Mouse (Mus musculus): ENCODE data around the gene Sec61a1. TPM values are rescaled to one million over a fixed set of nuclear protein-coding genes. Genes with fewer than 3 reads are reported as not detected.

Sec61a1 gene
- polyA plus RNA-seq, 1 experiment from 2014 or later, result 235 TPM

- Histone ChIP-seq H3K9me3 (no peaks in the 10 kb centered on the region), H3K4me3 (no peak overlapping the region), H3K36me3 (peaks cover 69% of the 10 kb centered on the region), H3K4me1 (peaks cover 32% of the 10 kb centered on the region), H3K27ac (no peak overlapping the region; the same call in 1 of the 2 replicates), H3K27me3 (ENCODE audit: insufficient read depth, poor library complexity, severe bottlenecking) (no peaks in the 10 kb centered on the region)
- no peak for DNase-seq (ENCODE audit: low spot score)
- WGBS, result 92% methylated on average over 4 of the region's 4 CpGs
Measured at GRCm38 (mm10) chr6:88503044-88503443, 15.7 kb downstream of the Sec61a1 start.

DNA sequence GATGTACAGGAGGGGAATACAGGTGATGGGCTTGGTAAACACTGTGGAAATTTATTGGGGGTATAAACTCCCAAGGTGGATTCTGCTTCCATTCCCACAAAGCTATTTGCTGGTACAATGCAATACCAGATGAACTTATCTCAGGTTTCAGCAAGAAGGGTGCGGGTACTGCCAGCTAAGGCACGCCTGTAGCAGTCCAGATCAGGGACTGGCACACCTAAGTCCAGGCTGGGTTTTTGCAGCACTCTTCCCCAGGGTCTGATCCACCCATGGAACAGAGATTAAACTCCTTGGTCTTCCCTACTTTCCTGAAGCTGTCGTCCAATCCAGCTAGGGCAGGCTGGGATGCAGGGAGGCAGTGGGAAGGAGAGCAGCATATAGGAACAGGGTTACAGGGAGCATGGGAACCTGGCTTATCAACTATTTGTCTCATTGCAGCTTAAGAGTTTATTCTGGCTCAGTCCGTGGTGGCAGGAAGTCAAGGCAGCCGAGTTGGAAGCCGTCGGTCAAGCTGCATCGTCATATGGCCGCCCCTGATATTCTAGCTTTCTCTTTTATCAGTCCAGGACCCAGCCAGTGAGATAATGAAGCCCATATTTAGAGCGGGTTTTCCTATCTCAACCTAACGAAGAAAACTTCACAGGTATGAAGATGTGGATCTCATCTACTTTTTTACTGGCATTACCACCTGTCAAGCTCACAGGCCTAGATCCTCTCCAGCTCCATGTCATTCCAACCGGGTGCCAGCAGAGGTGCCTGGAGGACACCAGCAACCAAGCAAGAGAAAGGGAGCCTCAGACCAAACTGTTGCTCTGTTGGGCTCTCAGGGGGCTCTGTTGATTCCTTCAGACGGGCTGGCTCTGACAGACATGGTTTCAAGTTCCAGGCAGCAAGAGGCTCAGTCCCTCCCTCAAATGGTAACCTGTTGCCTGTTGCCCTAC, 16.4 kb downstream of the Sec61a1 start:
- 41% methylated on average over 13 of the region's 13 CpGs for WGBS

GRCm38 (mm10) chr6:88500405-88500767, 18.3 kb downstream of the Sec61a1 start:
- Histone ChIP-seq H3K9me3 (no peaks in the 10 kb centered on the region), H3K4me3 (peak overlapping the region; percentile 66), H3K36me3 (peaks cover 67% of the 10 kb centered on the region), H3K27me3 (ENCODE audit: insufficient read depth, poor library complexity, severe bottlenecking) (no peaks in the 10 kb centered on the region), H3K27ac (peak overlapping the region; percentile 80), H3K4me1 (peaks cover 32% of the 10 kb centered on the region)
- DNase-seq (ENCODE audit: low spot score), result no peak
- WGBS, result 4% methylated on average over 3 of the region's 3 CpGs

More for the DNA sequence above, 16.4 kb downstream of the Sec61a1 start:
- Histone ChIP-seq H3K9me3 (no peaks in the 10 kb centered on the region), H3K36me3 (peaks cover 69% of the 10 kb centered on the region), H3K4me1 (peaks cover 32% of the 10 kb centered on the region), H3K27ac (peak overlapping the region; percentile 37; the same call in 1 of the 2 replicates), H3K4me3 (no peak overlapping the region), H3K27me3 (ENCODE audit: insufficient read depth, poor library complexity, severe bottlenecking) (no peaks in the 10 kb centered on the region)
- DNase-seq (ENCODE audit: low spot score), result no peak

DNA sequence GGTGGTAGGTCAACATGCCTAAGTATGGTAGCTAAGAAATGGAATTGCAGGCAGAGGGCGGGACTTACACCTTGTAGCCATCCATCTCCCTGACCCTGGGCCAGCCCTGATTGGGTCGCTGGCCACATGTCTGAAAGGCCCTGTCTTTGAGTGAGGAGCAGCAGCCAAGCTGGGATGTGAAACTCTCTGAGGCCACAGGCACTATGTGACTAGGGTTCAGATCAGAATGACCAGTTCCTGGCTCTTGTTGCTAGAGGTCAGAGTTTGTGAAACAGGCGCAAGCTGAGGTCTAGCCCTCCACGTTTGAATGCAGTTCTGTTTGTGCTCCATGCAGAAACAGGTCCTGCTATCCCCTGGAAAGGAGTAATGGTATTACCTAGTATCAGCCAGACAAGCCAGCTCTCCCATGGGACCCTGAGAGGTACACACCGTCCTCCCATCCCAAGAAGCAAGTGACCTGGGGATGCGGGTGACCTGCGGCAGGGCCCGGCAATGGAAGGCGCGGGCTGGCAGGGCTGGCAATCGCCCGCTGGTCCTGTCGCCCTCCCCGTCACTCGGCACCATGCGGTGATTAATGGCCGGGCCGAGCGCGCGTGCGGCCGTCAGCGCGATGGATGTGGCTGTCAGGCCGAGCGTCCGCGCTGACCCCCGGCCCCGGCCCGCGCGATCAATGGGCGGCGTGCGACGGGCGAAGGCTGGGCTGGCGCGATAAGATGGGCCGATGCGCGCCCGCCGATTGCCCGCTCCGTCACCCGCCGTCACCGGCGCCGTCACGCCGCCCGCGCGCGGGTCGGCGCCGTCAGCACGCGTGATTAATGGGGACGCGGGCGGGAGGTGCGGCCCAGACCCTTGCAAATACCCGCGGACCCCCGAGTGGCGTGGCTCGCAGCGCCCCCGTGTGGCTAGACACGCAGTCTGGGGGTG, 19.0 kb downstream of the Sec61a1 start:
- peaks cover 32% of the 10 kb centered on the region for H3K4me1 ChIP-seq
- WGBS, result 2% methylated on average over 76 of the region's 76 CpGs
- H3K9me3 ChIP-seq, result no peaks in the 10 kb centered on the region
- H3K4me3 ChIP-seq, result peak overlapping the region; percentile 66
- H3K27ac ChIP-seq, result peak overlapping the region; percentile 80
- DNase-seq (ENCODE audit: low spot score), result no peak
- H3K27me3 ChIP-seq (ENCODE audit: insufficient read depth, poor library complexity, severe bottlenecking), result no peaks in the 10 kb centered on the region
- peaks cover 62% of the 10 kb centered on the region for H3K36me3 ChIP-seq

- H3K4me1 ChIP-seq, result 0 out of 2 replicates have a peak, but pooled peaks cover 2% of the 10 kb centered on the region
- H3K27me3 ChIP-seq (ENCODE audit: insufficient read depth, poor library complexity, severe bottlenecking), result no peaks in the 10 kb centered on the region
- H3K4me3 ChIP-seq, result no peak overlapping the region
- H3K27ac ChIP-seq, result no peak overlapping the region
- peaks cover 73% of the 10 kb centered on the region for H3K36me3 ChIP-seq
- WGBS, result 88% methylated on average over 6 of the region's 6 CpGs
- no peak for DNase-seq (ENCODE audit: low spot score)
- H3K9me3 ChIP-seq, result no peaks in the 10 kb centered on the region
Measured at GRCm38 (mm10) chr6:88493712-88494111, 25.0 kb downstream of the Sec61a1 start.

DNA sequence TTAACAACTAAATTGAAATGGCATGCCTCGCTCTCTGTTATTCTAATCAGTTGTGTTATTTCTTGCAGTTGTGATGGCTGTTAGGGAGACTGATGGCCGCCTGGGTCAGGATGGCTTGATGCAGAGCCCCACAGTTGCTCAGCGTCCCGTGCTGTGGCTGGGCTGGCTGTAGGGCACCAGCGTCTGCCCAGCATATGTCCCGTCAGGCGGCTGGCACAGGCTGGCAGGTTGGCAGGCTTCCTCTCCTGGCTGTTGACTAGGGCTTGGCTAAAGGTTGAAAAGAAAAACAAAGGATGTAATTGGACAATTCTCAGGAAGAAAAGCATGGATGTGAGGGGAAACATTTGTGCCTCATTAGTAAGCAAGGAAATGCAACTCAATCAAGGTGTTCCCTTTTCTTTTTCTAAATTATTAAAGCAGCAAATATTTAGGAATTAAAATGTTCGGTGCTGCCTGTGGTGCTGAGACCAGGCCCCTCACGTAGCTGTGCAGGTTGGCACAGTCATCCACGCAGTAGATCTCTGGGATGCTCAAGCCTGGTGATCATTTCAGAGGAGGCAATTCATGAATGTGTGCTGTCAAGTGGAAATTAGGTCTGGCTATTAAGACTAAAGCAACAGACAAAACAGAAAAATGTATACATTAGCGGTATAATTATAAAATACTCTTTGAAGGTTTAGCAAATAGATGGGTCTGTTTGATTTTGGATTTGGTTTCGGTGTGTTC, 27.9 kb downstream of the Sec61a1 start:
- H3K36me3 ChIP-seq, result peaks cover 73% of the 10 kb centered on the region
- WGBS, result 94% methylated on average over 12 of the region's 12 CpGs
- no peak overlapping the region for H3K4me3 ChIP-seq
- no peaks in the 10 kb centered on the region for H3K27me3 ChIP-seq (ENCODE audit: insufficient read depth, poor library complexity, severe bottlenecking)
- H3K27ac ChIP-seq, result no peak overlapping the region
- no peaks in the 10 kb centered on the region for H3K9me3 ChIP-seq
- no peak for DNase-seq (ENCODE audit: low spot score)
- 0 out of 2 replicates have a peak, but pooled peaks cover 3% of the 10 kb centered on the region for H3K4me1 ChIP-seq

DNA sequence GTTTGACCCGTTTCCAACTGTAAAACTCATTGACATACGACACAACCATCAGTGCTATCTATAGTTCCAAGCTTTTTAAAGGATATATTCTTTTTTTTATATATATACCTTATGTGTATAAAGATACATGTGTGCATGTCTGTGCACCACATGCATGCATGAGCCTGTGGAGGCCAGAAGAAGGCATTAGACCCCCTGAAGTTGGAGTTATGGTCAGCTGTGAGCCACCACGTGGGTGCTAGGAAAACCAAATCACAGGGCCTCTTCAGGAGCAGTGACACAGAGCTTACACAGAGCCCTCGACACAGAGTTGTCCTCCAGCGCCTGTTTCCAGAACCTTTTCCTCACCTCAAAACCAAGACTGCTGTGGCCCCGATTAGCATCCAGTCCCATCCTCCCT, 28.9 kb downstream of the Sec61a1 start:
- Histone ChIP-seq H3K36me3 (peaks cover 77% of the 10 kb centered on the region), H3K4me3 (no peak overlapping the region), H3K27me3 (ENCODE audit: insufficient read depth, poor library complexity, severe bottlenecking) (no peaks in the 10 kb centered on the region), H3K9me3 (no peaks in the 10 kb centered on the region), H3K27ac (no peak overlapping the region), H3K4me1 (0 out of 2 replicates have a peak, but pooled peaks cover 3% of the 10 kb centered on the region)
- 87% methylated on average over 6 of the region's 6 CpGs for WGBS
- DNase-seq (ENCODE audit: low spot score), result no peak

DNA sequence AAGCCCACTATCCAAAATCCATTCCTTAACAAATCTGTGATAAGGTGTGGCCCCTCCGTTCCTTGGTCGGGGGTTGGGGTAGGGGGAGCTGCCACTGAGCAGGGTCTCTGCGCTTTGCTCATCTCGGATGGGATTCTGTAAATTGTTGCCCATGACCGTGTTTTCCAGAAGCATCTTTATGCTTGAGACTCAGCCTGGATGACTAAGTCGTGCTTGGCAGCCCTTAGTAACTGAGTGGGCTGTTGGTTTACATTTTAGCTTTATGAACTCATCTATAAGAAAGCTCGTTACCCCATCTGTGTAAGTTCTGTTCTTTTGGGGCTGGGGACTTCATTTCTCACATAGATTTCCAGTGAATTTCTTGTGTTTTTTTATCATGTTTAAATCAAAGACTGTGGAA, 29.7 kb downstream of the Sec61a1 start:
- 83% methylated on average over 7 of the region's 7 CpGs for WGBS
- peaks cover 83% of the 10 kb centered on the region for H3K36me3 ChIP-seq
- DNase-seq (ENCODE audit: low spot score), result no peak

GRCm38 (mm10) chr6:88486893-88487292, 31.8 kb downstream of the Sec61a1 start:
- Histone ChIP-seq H3K9me3 (no peaks in the 10 kb centered on the region), H3K36me3 (peaks cover 83% of the 10 kb centered on the region), H3K4me3 (no peak overlapping the region), H3K27ac (no peak overlapping the region), H3K4me1 (0 out of 2 replicates have a peak, but pooled peaks cover 3% of the 10 kb centered on the region), H3K27me3 (ENCODE audit: insufficient read depth, poor library complexity, severe bottlenecking) (no peaks in the 10 kb centered on the region)
- 92% methylated on average over 8 of the region's 8 CpGs for WGBS
- no peak for DNase-seq (ENCODE audit: low spot score)

More for the DNA sequence above, 29.7 kb downstream of the Sec61a1 start:
- H3K9me3 ChIP-seq, result no peaks in the 10 kb centered on the region
- H3K27me3 ChIP-seq (ENCODE audit: insufficient read depth, poor library complexity, severe bottlenecking), result no peaks in the 10 kb centered on the region
- no peak overlapping the region for H3K27ac ChIP-seq
- H3K4me1 ChIP-seq, result 0 out of 2 replicates have a peak, but pooled peaks cover 3% of the 10 kb centered on the region
- H3K4me3 ChIP-seq, result no peak overlapping the region

DNA sequence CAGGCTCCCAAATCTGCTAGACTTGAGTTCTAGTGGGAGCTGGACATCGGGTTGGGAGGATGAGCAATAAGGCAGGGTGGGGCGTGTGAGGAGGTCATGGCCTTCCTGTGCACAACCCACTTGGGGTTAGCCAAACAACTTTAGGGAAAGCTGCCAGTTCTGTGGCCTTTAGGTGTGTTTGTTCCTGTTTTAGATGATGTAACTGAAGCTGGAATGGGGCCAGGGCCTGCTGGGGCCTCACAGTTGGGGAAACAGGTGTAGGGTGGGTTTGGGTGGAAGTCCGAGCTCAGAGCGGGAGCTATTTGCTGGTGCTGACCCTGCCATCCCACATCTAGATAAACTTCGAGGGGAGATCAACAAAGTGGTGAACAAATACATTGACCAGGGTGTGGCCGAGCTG, 33.3 kb downstream of the Sec61a1 start:
- WGBS, result 88% methylated on average over 6 of the region's 6 CpGs
- peaks cover 86% of the 10 kb centered on the region for H3K36me3 ChIP-seq

GRCm38 (mm10) chr6:88483913-88484312, 34.8 kb downstream of the Sec61a1 start:
- peaks cover 97% of the 10 kb centered on the region for H3K36me3 ChIP-seq
- no peak overlapping the region for H3K4me3 ChIP-seq
- no peaks in the 10 kb centered on the region for H3K27me3 ChIP-seq (ENCODE audit: insufficient read depth, poor library complexity, severe bottlenecking)

More for the DNA sequence above, 33.3 kb downstream of the Sec61a1 start:
- Histone ChIP-seq H3K27ac (no peak overlapping the region), H3K4me3 (no peak overlapping the region), H3K27me3 (ENCODE audit: insufficient read depth, poor library complexity, severe bottlenecking) (no peaks in the 10 kb centered on the region), H3K9me3 (no peaks in the 10 kb centered on the region), H3K4me1 (0 out of 2 replicates have a peak, but pooled peaks cover 3% of the 10 kb centered on the region)
- DNase-seq (ENCODE audit: low spot score), result no peak

GRCm38 (mm10) chr6:88483111-88483510, 35.6 kb downstream of the Sec61a1 start:
- DNase-seq (ENCODE audit: low spot score), result no peak
- Histone ChIP-seq H3K36me3 (peaks cover 97% of the 10 kb centered on the region), H3K27me3 (ENCODE audit: insufficient read depth, poor library complexity, severe bottlenecking) (no peaks in the 10 kb centered on the region), H3K4me1 (no peaks in the 10 kb centered on the region; the same call in 1 of the 2 replicates), H3K27ac (no peak overlapping the region), H3K4me3 (no peak overlapping the region), H3K9me3 (no peaks in the 10 kb centered on the region)
- 74% methylated on average over 7 of the region's 7 CpGs for WGBS

More at GRCm38 (mm10) chr6:88483913-88484312, 34.8 kb downstream of the Sec61a1 start:
- peaks cover 3% of the 10 kb centered on the region; the same call in 1 of the 2 replicates for H3K4me1 ChIP-seq
- no peaks in the 10 kb centered on the region for H3K9me3 ChIP-seq
- H3K27ac ChIP-seq, result no peak overlapping the region
- DNase-seq (ENCODE audit: low spot score), result no peak
